Mouse (Mus musculus) splenic B cell, adult 2 months (primary cell): Measurements from ENCODE around the gene Evl.

Experiments
- DNase-seq: peaks from one replicate; pipeline ENCODE4 v3.0.0-alpha.2; 2011; ENCODE audit warnings: low read depth, low spot score
- H3K27me3 ChIP-seq: 2 replicates; pipeline ENCODE4 v1.6.1; 2012; ENCODE audit warnings: mild to moderate bottlenecking, low read length, moderate library complexity, mixed read lengths; ENCODE audit not compliant: control insufficient read depth, poor library complexity, insufficient read depth, severe bottlenecking
- H3K36me3 ChIP-seq: 2 replicates; pipeline ENCODE4 v1.6.1; 2012; ENCODE audit warnings: mild to moderate bottlenecking, low read length, moderate library complexity, mixed read lengths; ENCODE audit not compliant: control insufficient read depth, poor library complexity, insufficient read depth, severe bottlenecking

Evl gene

DNA sequence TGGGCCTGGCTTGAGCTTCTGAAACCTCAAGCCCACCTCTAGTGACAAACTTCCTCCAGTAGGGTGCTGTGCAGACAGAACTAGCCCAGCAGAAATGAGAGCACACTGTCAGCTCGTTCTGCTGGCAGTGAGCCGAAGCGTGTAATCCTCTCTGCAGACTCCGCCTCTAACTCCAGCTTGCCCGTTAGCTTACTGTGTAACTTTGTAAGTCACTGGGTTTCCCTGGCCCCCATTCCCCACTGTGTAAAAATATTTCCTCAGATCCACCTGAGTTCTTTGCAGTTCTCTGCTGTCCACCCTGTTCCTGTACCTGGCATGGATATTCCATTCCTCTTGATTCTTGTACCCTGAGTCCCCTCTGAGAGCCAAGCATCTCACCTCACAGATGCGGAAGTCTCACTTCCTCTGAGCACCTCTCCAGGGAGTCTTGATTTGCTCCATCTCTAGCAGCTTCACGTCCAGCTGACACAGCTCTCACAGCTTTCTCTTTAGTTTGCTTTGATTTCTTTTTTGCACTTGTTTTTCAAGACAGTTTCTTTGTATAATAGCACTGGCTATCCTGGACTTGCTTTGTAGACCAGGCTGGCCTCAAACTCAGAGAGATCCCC is 96.6 kb downstream of the Evl start:
- Histone ChIP-seq H3K27me3 (no peaks in the 10 kb centered on the region), H3K36me3 (peaks cover 32% of the 10 kb centered on the region)
- DNase-seq = peak; percentile 78

DNA sequence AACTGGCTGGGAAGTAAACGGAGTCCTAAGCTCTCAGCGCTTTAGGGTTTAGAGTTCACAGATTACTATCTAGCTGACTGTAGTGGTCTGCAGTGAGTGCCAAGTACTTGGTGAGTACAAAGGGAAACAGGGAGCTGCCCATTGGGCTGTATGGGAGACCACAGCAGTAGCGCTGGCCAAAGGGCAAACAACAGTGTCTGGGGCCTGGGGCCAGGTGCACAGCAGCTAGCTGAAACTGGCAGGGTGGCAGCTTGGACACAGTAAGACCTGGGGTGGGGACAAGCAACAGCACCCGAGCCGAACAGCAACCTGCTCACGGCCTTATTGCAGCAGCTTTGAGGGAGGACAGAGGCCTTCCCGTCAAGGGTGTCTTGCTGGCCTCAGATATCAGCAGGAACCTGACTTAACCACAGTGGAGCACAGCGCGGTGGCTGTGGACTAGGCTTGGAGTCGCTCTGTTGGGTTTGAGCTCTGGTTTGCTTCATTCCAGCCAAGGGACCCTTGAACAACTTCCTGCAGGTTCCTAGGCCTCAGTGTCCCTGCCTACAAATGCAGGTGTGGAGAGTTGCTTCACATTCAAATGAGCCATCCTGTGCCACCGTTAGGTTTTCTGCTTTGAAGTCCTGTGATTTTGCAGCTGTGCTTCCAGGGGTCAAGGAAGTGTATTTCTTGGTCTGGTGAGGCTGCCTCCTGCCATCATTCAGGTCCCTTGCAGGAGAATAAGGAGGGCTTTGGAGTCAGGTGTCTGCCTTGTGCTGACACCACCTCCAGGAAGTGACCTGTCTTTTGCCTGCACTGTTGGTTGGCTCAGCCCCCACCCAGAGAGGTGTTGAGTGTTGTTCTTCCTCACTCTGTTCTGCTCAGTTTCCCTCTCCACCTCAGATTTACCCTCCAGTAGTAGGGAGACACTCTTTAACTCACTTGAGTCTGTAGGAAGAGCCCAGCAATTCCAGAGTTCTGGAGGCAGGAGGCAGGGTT is 99.1 kb downstream of the Evl start:
- Histone ChIP-seq H3K27me3 (no peaks in the 10 kb centered on the region), H3K36me3 (peaks cover 28% of the 10 kb centered on the region)
- DNase-seq = no peak

DNA sequence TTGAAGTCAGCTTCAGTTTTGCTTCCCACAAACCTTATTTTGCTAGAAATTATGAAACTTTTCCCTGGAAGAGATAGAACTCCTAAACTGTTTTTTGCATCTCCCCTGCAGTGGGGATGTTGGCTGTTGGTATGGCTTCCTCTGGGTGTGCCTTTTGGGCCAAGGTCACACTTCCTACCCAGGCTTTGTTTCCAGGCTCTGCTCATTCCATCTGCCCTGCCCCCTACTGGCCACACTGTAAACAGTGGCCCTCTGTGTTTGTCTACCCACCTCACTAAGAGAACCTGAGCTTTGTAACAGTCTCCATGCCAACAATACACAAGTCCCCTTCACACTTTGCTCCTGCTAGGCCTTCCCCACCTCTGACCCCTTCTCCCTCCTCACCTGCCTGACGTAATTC is 102.8 kb downstream of the Evl start:
- DNase-seq = peak; percentile 66
- Histone ChIP-seq H3K27me3 (no peaks in the 10 kb centered on the region), H3K36me3 (peaks cover 20% of the 10 kb centered on the region)

DNA sequence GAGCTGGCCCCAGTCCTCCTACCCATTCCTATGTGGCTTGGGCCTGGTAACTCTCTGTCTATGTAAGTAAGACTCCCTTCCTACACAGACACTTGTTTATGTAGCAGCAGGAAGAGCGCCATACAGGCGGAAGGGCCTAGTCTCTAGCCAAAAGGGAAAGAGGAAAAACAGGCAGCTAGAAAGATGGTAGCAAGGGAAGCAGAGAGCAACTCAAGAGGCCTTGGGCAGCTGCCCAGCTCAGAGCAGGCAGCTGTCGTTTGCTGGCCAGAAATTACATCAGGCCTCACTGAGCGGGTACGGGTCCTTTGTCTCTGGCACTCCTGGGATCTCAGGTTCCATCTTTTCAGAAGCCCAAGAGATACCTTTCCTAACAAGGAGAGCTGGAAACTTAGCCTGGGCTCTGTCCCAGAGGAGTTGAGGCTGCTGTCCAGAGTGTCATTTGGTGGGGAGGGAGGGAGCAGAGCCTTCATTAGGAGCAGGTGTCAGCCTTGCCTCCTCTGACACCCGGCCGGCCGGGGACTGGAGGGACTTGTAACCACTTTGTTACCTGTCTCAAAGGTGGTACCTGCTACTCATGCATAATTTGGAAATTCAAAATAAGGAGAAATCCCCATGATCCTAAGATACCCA is 114.2 kb downstream of the Evl start:
- Histone ChIP-seq H3K27me3 (no peaks in the 10 kb centered on the region), H3K36me3 (peaks cover 10% of the 10 kb centered on the region)
- no peak for DNase-seq

DNA sequence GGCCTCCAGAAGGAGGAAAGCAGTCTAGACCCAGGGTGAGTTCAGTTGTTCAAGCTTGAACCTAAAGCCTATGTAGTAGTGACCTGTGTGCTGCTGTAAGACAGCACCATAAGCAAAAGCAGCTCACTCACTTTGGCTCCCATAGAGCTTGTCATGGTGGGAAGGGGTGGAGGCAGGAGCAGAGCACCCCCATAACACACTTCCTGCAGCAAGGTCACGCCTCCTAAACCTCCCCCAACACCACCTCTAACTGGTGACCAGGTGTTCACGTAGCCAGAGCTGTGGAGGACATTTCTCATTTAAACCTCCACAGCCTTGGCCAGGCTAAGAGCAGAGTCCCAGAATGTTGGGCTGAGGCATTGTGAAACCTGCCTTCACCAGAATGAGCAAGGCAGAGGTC is 117.0 kb downstream of the Evl start:
- no peak for DNase-seq
- no peaks in the 10 kb centered on the region for H3K27me3 ChIP-seq
- peaks cover 16% of the 10 kb centered on the region for H3K36me3 ChIP-seq

DNA sequence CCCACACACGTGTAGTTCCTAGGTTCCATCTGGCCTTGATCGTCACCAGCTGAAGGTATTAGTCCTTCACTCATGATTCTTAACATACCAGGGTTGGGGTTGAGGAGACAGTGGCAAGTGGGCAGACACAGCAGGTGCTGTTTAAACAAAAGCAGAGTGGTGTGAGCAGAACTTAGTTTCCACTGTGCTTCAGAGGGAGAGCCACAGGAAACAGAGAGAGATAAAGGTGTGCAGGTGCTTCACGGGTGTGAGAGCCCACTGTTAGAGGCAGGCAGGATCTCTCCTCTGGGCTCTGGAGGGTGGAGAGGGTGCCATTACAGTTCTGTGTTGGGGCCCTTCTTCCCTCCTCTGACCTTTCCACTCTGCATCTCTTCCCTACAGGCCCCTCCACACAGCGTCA is 118.4 kb downstream of the Evl start:
- no peak for DNase-seq
- H3K36me3 ChIP-seq = peaks cover 20% of the 10 kb centered on the region
- no peaks in the 10 kb centered on the region for H3K27me3 ChIP-seq

DNA sequence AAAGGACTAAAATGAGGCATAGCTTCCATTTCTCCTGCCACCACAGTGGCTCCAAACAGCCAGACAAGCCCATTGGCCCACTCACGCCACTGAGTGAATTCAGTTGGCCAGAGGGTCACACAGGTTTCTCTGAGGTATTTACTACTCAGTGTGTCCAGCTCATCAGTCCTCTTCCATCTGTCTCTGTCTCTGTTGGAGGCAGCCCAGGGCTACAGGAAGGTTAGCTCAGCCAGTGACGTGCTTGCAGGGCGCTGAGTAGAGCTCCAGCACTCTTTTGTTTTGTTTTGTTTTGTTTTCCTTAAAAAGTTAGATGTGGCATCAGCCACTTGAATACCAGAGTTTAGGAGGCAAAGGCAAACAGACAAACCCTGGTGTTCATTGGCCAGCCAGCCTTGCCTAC is 119.0 kb downstream of the Evl start:
- no peaks in the 10 kb centered on the region for H3K27me3 ChIP-seq
- peaks cover 21% of the 10 kb centered on the region for H3K36me3 ChIP-seq
- no peak for DNase-seq

DNA sequence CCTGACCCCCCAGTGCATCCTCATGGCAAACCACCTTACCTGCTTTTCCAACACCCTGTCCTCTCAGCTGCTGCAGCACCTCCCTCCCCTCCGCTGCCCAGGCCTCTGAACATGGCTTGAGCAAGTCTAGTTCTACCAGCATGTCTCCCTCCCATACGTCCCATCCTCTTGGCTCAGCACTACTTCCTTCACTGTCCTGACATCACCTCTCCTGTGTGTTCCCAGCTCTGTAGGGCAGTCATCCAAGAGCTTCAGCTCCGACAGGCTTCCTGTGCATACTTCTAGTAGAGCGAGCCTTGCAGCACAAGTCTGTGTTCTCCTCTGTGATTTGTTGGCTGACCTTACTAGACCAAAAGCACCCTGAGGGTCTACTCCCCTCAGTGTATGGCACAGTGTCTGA is 120.0 kb downstream of the Evl start:
- peaks cover 23% of the 10 kb centered on the region for H3K36me3 ChIP-seq
- no peak for DNase-seq

DNA sequence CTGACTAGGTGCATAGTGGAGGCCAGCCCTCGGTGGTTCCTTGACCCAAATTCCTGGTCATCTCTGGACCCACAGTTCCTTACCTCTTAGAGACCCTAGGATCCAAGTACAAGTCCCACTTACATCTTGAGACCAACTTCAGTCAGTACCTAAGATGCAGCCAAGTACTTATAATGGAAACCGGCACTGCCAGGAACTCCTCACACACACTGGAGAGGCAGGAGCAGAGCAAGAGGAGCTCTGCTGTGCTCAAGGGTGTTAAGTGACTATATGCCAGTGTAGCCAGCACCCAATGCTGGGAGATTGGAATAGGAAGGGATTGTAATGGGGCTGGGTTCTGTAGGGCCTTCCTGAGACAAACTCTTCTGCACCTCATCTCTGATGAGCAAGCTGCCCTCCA is 120.4 kb downstream of the Evl start:
- H3K36me3 ChIP-seq = peaks cover 23% of the 10 kb centered on the region
- DNase-seq = no peak
- no peaks in the 10 kb centered on the region for H3K27me3 ChIP-seq

More for the DNA sequence above, 120.0 kb downstream of the Evl start:
- H3K27me3 ChIP-seq = no peaks in the 10 kb centered on the region

DNA sequence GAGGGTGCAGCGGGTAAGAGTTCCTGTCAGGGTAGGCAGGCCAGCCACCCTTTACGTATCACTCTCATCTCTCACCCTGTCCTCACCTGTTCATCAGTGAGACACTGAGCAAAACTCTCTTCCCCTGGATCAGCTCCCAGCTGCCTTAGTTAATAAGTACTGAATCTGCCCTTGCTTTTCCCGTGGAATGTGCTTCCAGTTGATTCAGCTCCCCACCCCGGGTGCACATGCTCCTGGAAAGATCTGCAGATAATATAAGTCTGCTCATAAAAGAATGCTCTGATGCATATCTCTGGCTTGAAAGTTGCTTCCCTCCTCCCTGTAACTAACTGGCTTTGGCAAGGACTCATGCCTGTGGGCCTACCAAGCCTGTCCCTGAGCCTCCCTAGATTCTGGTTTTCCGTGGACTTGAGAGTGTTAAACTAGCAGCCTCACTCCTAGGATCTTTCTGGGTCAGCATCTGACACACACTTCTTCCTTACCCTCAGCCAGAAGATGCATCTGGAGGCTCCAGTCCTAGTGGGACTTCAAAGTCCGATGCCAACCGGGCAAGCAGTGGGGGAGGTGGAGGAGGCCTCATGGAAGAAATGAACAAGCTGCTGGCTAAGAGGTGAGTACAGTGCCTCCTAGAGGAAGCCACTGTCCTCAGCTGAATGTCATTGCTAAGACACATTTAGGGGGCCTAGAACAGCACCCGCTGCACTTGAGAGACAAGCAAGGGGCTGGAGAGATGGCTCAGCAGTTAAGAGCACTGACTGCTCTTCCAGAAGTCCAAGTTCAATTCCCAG is 121.3 kb downstream of the Evl start:
- peak; percentile 21 for DNase-seq
- Histone ChIP-seq H3K27me3 (no peaks in the 10 kb centered on the region), H3K36me3 (peaks cover 26% of the 10 kb centered on the region)

DNA sequence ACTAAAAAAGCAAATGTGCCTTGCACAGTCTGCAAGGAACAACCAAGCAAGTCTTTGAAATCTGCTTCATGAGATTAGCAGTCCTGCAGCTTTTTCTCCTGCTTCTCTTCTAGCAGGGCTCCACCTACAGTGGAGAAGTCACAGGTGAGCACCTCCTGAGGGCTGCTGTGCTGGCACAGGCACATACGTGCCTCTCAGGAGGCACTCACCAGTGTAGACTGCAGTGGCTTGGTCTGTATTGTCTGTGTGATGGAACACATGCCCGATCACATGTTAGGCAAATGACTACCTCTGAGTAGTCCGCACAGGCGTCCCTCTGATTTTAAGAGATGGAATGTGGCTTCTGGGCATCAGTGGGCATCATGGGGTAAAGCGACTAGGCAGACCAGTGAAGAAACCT is 122.6 kb downstream of the Evl start:
- peaks cover 28% of the 10 kb centered on the region for H3K36me3 ChIP-seq
- H3K27me3 ChIP-seq = no peaks in the 10 kb centered on the region
- DNase-seq = no peak

DNA sequence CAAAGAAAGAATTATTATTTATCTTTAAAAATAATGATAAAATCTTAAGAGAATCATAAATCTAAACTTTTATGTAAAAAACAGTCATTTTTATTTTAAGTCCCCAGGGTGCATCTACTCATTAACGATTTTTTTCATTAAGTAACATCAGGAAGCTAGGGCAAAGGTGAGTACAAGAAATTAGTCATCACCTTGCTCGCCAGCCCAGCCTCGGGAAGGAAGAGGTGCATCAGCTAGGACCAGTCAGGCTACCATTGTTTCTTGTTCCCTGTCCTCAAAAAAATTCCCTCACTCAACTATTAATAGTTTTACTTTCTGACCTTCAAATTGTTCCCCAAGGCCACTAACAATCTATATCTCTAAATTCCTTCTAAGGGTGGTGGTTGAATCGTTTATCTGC is 123.8 kb downstream of the Evl start:
- DNase-seq = no peak
- Histone ChIP-seq H3K27me3 (no peaks in the 10 kb centered on the region), H3K36me3 (peaks cover 31% of the 10 kb centered on the region)

DNA sequence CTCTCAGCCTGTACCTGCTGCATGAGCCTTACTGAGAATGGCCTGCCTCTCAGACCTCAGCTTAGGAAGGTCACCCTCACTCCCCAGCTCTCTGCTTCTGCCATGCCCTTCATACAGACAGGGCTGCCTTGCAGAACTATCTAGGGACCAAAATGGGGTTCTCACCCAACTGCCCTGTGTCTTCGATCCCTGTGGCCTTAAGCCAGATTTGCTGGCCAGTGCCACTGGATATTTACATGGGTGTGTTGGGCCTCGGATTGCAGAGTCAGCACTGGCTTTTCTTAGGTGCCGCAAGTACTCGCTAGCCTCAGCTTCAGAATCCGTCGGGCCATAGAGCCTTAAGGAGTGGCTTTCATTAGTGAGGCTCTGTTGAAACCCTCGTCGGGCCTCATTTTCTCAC is 126.3 kb downstream of the Evl start:
- peaks cover 17% of the 10 kb centered on the region for H3K36me3 ChIP-seq
- no peak for DNase-seq
- H3K27me3 ChIP-seq = no peaks in the 10 kb centered on the region

DNA sequence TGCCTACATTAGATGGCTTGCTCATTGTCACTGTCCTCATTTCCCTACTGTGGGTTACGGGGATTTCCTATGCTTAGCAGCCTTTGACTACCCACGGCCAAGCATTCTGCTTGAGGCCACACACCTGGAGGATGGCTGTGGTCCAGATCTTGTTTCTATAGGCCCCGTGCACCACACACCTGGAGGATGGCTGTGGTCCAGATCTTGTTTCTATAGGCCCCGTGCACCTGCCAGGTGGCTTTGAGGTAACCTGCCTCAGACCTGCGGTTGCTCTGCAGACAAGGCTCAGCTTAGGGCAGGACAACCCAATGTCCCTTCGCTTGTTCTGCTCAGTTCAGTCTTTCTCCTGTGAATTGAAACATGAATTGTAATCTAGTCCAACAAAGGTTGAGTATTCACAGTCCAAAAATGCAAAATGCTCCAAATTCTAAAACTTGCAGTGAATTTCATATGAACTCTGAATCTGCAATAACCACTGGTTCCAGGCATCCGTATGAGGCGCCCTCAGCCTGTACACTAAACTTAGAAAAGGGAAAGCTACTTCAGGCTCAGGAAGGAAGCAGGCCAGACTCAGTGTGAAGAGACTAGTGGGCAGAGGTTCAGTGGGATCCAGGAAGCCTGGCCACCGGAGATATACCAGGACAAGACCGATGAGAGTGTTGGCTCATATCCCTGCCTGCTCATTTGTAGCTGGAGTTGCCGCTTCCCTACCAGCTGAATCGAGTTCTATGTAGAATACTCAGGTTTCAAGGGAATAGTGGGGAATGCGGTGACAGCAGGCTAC is 127.9 kb downstream of the Evl start:
- no peak for DNase-seq
- peaks cover 18% of the 10 kb centered on the region for H3K36me3 ChIP-seq
- H3K27me3 ChIP-seq = no peaks in the 10 kb centered on the region
